Mouse (Mus musculus): ENCODE data around the gene Otogl. TPM values are rescaled to one million over a fixed set of nuclear protein-coding genes. Genes with fewer than 3 reads are reported as not detected.

Gene Otogl
- polyA plus RNA-seq, 1 experiment from 2014 or later, result 0.08 TPM

GRCm38 (mm10) chr10:107751944-107752343, 160.0 kb downstream of the Otogl start:
- H3K36me3 ChIP-seq (ENCODE audit: control insufficient read depth, insufficient read depth, low read length), result no peaks in the 10 kb centered on the region
- H3K27ac ChIP-seq (replicated peaks in 1 of 2; ENCODE audit: control insufficient read depth in 1 of 2, insufficient read depth in 1 of 2, low read depth in 2 of 2, low read length in 2 of 2), result no peak overlapping the region
- WGBS, result 32% methylated on average over 6 of the region's 6 CpGs
- H3K27me3 ChIP-seq (ENCODE audit: control insufficient read depth, insufficient read depth, low read length), result no peaks in the 10 kb centered on the region
- H3K4me2 ChIP-seq (ENCODE audit: low read length), result peak overlapping the region; percentile 59
- 0 out of 2 replicates have a peak overlapping the region, but pooled peaks have one; percentile 11 for H3K9ac ChIP-seq (ENCODE audit: low read length)
- H3K4me1 ChIP-seq (ENCODE audit: control insufficient read depth in 2 of 2, insufficient read depth in 2 of 2, low read length in 2 of 2), result peaks cover 4 to 9% of the 10 kb centered on the region in 2 experiments; a peak in 3 of 4 replicates
- ATAC-seq (ENCODE audit: insufficient number of reproducible peaks, insufficient read depth, low FRiP score, low read depth), result no peak
- H3K4me3 ChIP-seq (ENCODE audit: control insufficient read depth in 1 of 2, insufficient read depth in 1 of 2, low read depth in 1 of 2, low read length in 2 of 2), result peak overlapping the region in 1 of 2 experiments; percentile 14; a peak in 2 of 4 replicates
- H3K9me3 ChIP-seq (ENCODE audit: control insufficient read depth, low read length), result no peaks in the 10 kb centered on the region

- no peak overlapping the region for H3K27ac ChIP-seq (replicated peaks in 1 of 2; ENCODE audit: control insufficient read depth in 1 of 2, insufficient read depth in 1 of 2, low read depth in 2 of 2, low read length in 2 of 2)
- no peak overlapping the region for H3K4me2 ChIP-seq (ENCODE audit: low read length)
- no peak overlapping the region for H3K9ac ChIP-seq (ENCODE audit: low read length)
- H3K27me3 ChIP-seq (ENCODE audit: control insufficient read depth, insufficient read depth, low read length), result no peaks in the 10 kb centered on the region
- H3K4me1 ChIP-seq (ENCODE audit: control insufficient read depth in 2 of 2, insufficient read depth in 2 of 2, low read length in 2 of 2), result peaks cover 2 to 13% of the 10 kb centered on the region in 2 experiments; a peak in 2 of 4 replicates
- H3K9me3 ChIP-seq (ENCODE audit: control insufficient read depth, low read length), result no peaks in the 10 kb centered on the region
- ATAC-seq (ENCODE audit: insufficient number of reproducible peaks, insufficient read depth, low FRiP score, low read depth), result no peak
- H3K36me3 ChIP-seq (ENCODE audit: control insufficient read depth, insufficient read depth, low read length), result no peaks in the 10 kb centered on the region
- H3K4me3 ChIP-seq (ENCODE audit: control insufficient read depth in 1 of 2, insufficient read depth in 1 of 2, low read depth in 1 of 2, low read length in 2 of 2), result no peak overlapping the region
- 19% methylated on average over 5 of the region's 5 CpGs for WGBS
Measured at GRCm38 (mm10) chr10:107747566-107747965, 164.4 kb downstream of the Otogl start.

GRCm38 (mm10) chr10:107746717-107747116, 165.2 kb downstream of the Otogl start:
- H3K9ac ChIP-seq (ENCODE audit: low read length), result peak overlapping the region; percentile 16; the same call in 1 of the 2 replicates
- peaks cover 0 to 6% of the 10 kb centered on the region in 2 experiments; a peak in 1 of 4 replicates for H3K4me1 ChIP-seq (ENCODE audit: control insufficient read depth in 2 of 2, insufficient read depth in 2 of 2, low read length in 2 of 2)
- H3K27ac ChIP-seq (replicated peaks in 1 of 2; ENCODE audit: control insufficient read depth in 1 of 2, insufficient read depth in 1 of 2, low read depth in 2 of 2, low read length in 2 of 2), result no peak overlapping the region
- H3K27me3 ChIP-seq (ENCODE audit: control insufficient read depth, insufficient read depth, low read length), result no peaks in the 10 kb centered on the region
- WGBS, result 20% methylated on average over 9 of the region's 9 CpGs
- peak overlapping the region; percentile 48 for H3K4me2 ChIP-seq (ENCODE audit: low read length)
- no peaks in the 10 kb centered on the region for H3K9me3 ChIP-seq (ENCODE audit: control insufficient read depth, low read length)
- H3K36me3 ChIP-seq (ENCODE audit: control insufficient read depth, insufficient read depth, low read length), result no peaks in the 10 kb centered on the region
- no peak overlapping the region; a peak in 1 of 4 replicates for H3K4me3 ChIP-seq (ENCODE audit: control insufficient read depth in 1 of 2, insufficient read depth in 1 of 2, low read depth in 1 of 2, low read length in 2 of 2)
- ATAC-seq (ENCODE audit: insufficient number of reproducible peaks, insufficient read depth, low FRiP score, low read depth), result no peak

GRCm38 (mm10) chr10:107739815-107740214, 172.1 kb downstream of the Otogl start:
- Histone ChIP-seq H3K27ac (replicated peaks in 1 of 2; ENCODE audit: control insufficient read depth in 1 of 2, insufficient read depth in 1 of 2, low read depth in 2 of 2, low read length in 2 of 2) (no peak overlapping the region), H3K27me3 (ENCODE audit: control insufficient read depth, insufficient read depth, low read length) (no peaks in the 10 kb centered on the region), H3K4me2 (ENCODE audit: low read length) (no peak overlapping the region), H3K36me3 (ENCODE audit: control insufficient read depth, insufficient read depth, low read length) (no peaks in the 10 kb centered on the region), H3K9me3 (ENCODE audit: control insufficient read depth, low read length) (no peaks in the 10 kb centered on the region), H3K4me1 (ENCODE audit: control insufficient read depth in 2 of 2, insufficient read depth in 2 of 2, low read length in 2 of 2) (no peaks in the 10 kb centered on the region), H3K9ac (ENCODE audit: low read length) (no peak overlapping the region), H3K4me3 (ENCODE audit: control insufficient read depth in 1 of 2, insufficient read depth in 1 of 2, low read depth in 1 of 2, low read length in 2 of 2) (no peak overlapping the region)
- no peak for ATAC-seq (ENCODE audit: insufficient number of reproducible peaks, insufficient read depth, low FRiP score, low read depth)
- whole genome bisulfite sequencing, result 67% methylated on average over 5 of the region's 5 CpGs

- H3K27me3 ChIP-seq (ENCODE audit: control insufficient read depth, insufficient read depth, low read length), result no peaks in the 10 kb centered on the region
- no peaks in the 10 kb centered on the region for H3K9me3 ChIP-seq (ENCODE audit: control insufficient read depth, low read length)
- H3K9ac ChIP-seq (ENCODE audit: low read length), result no peak overlapping the region
- no peak overlapping the region for H3K27ac ChIP-seq (replicated peaks in 1 of 2; ENCODE audit: control insufficient read depth in 1 of 2, insufficient read depth in 1 of 2, low read depth in 2 of 2, low read length in 2 of 2)
- no peaks in the 10 kb centered on the region for H3K4me1 ChIP-seq (ENCODE audit: control insufficient read depth in 2 of 2, insufficient read depth in 2 of 2, low read length in 2 of 2)
- no peak overlapping the region for H3K4me3 ChIP-seq (ENCODE audit: control insufficient read depth in 1 of 2, insufficient read depth in 1 of 2, low read depth in 1 of 2, low read length in 2 of 2)
- 80% methylated on average over 6 of the region's 6 CpGs for WGBS
- ATAC-seq (ENCODE audit: insufficient number of reproducible peaks, insufficient read depth, low FRiP score, low read depth), result no peak
- H3K4me2 ChIP-seq (ENCODE audit: low read length), result no peak overlapping the region
- no peaks in the 10 kb centered on the region for H3K36me3 ChIP-seq (ENCODE audit: control insufficient read depth, insufficient read depth, low read length)
Measured at GRCm38 (mm10) chr10:107737743-107738142, 174.2 kb downstream of the Otogl start.

- WGBS, result 83% methylated on average over 7 of the region's 7 CpGs
- Histone ChIP-seq H3K27ac (replicated peaks in 1 of 2; ENCODE audit: control insufficient read depth in 1 of 2, insufficient read depth in 1 of 2, low read depth in 2 of 2, low read length in 2 of 2) (no peak overlapping the region), H3K4me1 (ENCODE audit: control insufficient read depth in 2 of 2, insufficient read depth in 2 of 2, low read length in 2 of 2) (no peaks in the 10 kb centered on the region), H3K4me3 (ENCODE audit: control insufficient read depth in 1 of 2, insufficient read depth in 1 of 2, low read depth in 1 of 2, low read length in 2 of 2) (no peak overlapping the region), H3K9me3 (ENCODE audit: control insufficient read depth, low read length) (no peaks in the 10 kb centered on the region), H3K4me2 (ENCODE audit: low read length) (no peak overlapping the region), H3K9ac (ENCODE audit: low read length) (no peak overlapping the region), H3K27me3 (ENCODE audit: control insufficient read depth, insufficient read depth, low read length) (no peaks in the 10 kb centered on the region), H3K36me3 (ENCODE audit: control insufficient read depth, insufficient read depth, low read length) (no peaks in the 10 kb centered on the region)
- no peak for ATAC-seq (ENCODE audit: insufficient number of reproducible peaks, insufficient read depth, low FRiP score, low read depth)
Measured at GRCm38 (mm10) chr10:107735448-107735847, 176.5 kb downstream of the Otogl start.

GRCm38 (mm10) chr10:107734327-107734726, 177.6 kb downstream of the Otogl start:
- Histone ChIP-seq H3K4me1 (ENCODE audit: control insufficient read depth in 2 of 2, insufficient read depth in 2 of 2, low read length in 2 of 2) (no peaks in the 10 kb centered on the region), H3K4me3 (ENCODE audit: control insufficient read depth in 1 of 2, insufficient read depth in 1 of 2, low read depth in 1 of 2, low read length in 2 of 2) (no peak overlapping the region), H3K9ac (ENCODE audit: low read length) (no peak overlapping the region), H3K9me3 (ENCODE audit: control insufficient read depth, low read length) (no peaks in the 10 kb centered on the region), H3K36me3 (ENCODE audit: control insufficient read depth, insufficient read depth, low read length) (no peaks in the 10 kb centered on the region), H3K27me3 (ENCODE audit: control insufficient read depth, insufficient read depth, low read length) (no peaks in the 10 kb centered on the region), H3K27ac (replicated peaks in 1 of 2; ENCODE audit: control insufficient read depth in 1 of 2, insufficient read depth in 1 of 2, low read depth in 2 of 2, low read length in 2 of 2) (no peak overlapping the region), H3K4me2 (ENCODE audit: low read length) (no peak overlapping the region)
- ATAC-seq (ENCODE audit: insufficient number of reproducible peaks, insufficient read depth, low FRiP score, low read depth), result no peak

GRCm38 (mm10) chr10:107725631-107726030, 186.3 kb downstream of the Otogl start:
- WGBS, result 33% methylated on average over 7 of the region's 7 CpGs
- no peaks in the 10 kb centered on the region for H3K9me3 ChIP-seq (ENCODE audit: control insufficient read depth, low read length)
- no peak overlapping the region for H3K4me3 ChIP-seq (ENCODE audit: control insufficient read depth in 1 of 2, insufficient read depth in 1 of 2, low read depth in 1 of 2, low read length in 2 of 2)
- H3K36me3 ChIP-seq (ENCODE audit: control insufficient read depth, insufficient read depth, low read length), result no peaks in the 10 kb centered on the region
- H3K4me2 ChIP-seq (ENCODE audit: low read length), result no peak overlapping the region
- H3K27ac ChIP-seq (replicated peaks in 1 of 2; ENCODE audit: control insufficient read depth in 1 of 2, insufficient read depth in 1 of 2, low read depth in 2 of 2, low read length in 2 of 2), result no peak overlapping the region; a peak in 1 of 4 replicates
- no peaks in the 10 kb centered on the region for H3K27me3 ChIP-seq (ENCODE audit: control insufficient read depth, insufficient read depth, low read length)
- no peak overlapping the region for H3K9ac ChIP-seq (ENCODE audit: low read length)
- no peak for ATAC-seq (ENCODE audit: insufficient number of reproducible peaks, insufficient read depth, low FRiP score, low read depth)
- H3K4me1 ChIP-seq (ENCODE audit: control insufficient read depth in 2 of 2, insufficient read depth in 2 of 2, low read length in 2 of 2), result peaks cover 0 to 7% of the 10 kb centered on the region in 2 experiments; a peak in 1 of 4 replicates

Data from heart, embryonic 14.5 days (tissue).